8 mouse cellular contexts compared by ENCODE assay signal in genomic region chr11:75347188-75347585, GRCm38 (mm10). TPM values are rescaled to one million over a fixed set of nuclear protein-coding genes. Genes with fewer than 3 reads are reported as not detected.
DNase-seq lines count a peak whose midpoint lies in the region; ATAC-seq and TF ChIP-seq lines count a peak whose summit lies in the region.

No protein-coding gene starts in this region.

- no peaks in the 10 kb centered on the region for H3K27me3 ChIP-seq in kidney, embryonic 14.5 days (ENCODE audit: control insufficient read depth, insufficient read depth, low read length)
- no peaks in the 10 kb centered on the region for H3K27me3 ChIP-seq in midbrain, embryonic 16.5 days (ENCODE audit: control insufficient read depth, insufficient read depth, low read depth, low read length)

- H3K27ac ChIP-seq in kidney, embryonic 14.5 days (ENCODE audit: low read depth, low read length) = no peak overlapping the region; the same call in 1 of the 2 replicates
- no peak overlapping the region for H3K27ac ChIP-seq in bone marrow, adult 2 months (ENCODE audit: control insufficient read depth, insufficient read depth, low read depth, low read length, poor library complexity)
- H3K27ac ChIP-seq in midbrain, embryonic 16.5 days (ENCODE audit: low read length) = no peak overlapping the region

- no peak for ATAC-seq in kidney, embryonic 14.5 days (ENCODE audit: low FRiP score, low TSS enrichment)
- no peak for ATAC-seq in midbrain, embryonic 16.5 days
- ATAC-seq in frontal cortex, adult (ENCODE audit: low TSS enrichment) = no peak

- no peak for TF ChIP-seq CTCF in bone marrow, adult 2 months (IDR thresholded peaks at IDR 0.05; ENCODE audit: control insufficient read depth, insufficient read depth, low read length)

- H3K36me3 ChIP-seq in kidney, embryonic 14.5 days (ENCODE audit: control insufficient read depth, insufficient read depth, low read length) = no peaks in the 10 kb centered on the region
- H3K36me3 ChIP-seq in midbrain, embryonic 16.5 days (ENCODE audit: control insufficient read depth, insufficient read depth, low read length) = no peaks in the 10 kb centered on the region

- intact Hi-C loops in left cerebral cortex, postnatal 10 days (cut with DNase I) = no loop called here

- no peak for DNase-seq in kidney, postnatal 10 days
- peak; percentile 41 for DNase-seq in induced T-regulatory cell, adult 2 months (ENCODE audit: low read depth)
- no peak for DNase-seq in c-Kit-positive CD71-positive TER-119-positive erythroid progenitor cells, embryonic 14.5 days (ENCODE audit: low spot score)
- DNase-seq in left cerebral cortex, postnatal 10 days (ENCODE audit: extremely low spot score in 1 of 2, low spot score in 2 of 2) = no peak

- H3K9ac ChIP-seq in kidney, embryonic 14.5 days (ENCODE audit: low read depth, low read length) = peak overlapping the region; percentile 79
- no peak overlapping the region for H3K9ac ChIP-seq in midbrain, embryonic 16.5 days (ENCODE audit: low read depth, low read length)

- H3K9me3 ChIP-seq in kidney, embryonic 14.5 days (ENCODE audit: control insufficient read depth, low read length) = no peaks in the 10 kb centered on the region
- no peaks in the 10 kb centered on the region for H3K9me3 ChIP-seq in midbrain, embryonic 16.5 days (replicated peaks; ENCODE audit: control insufficient read depth, low read length, poor library complexity, severe bottlenecking)

- peak overlapping the region; percentile 86 for H3K4me3 ChIP-seq in kidney, embryonic 14.5 days (ENCODE audit: low read length)
- peak overlapping the region; percentile 82 for H3K4me3 ChIP-seq in bone marrow, adult 2 months (replicated peaks; ENCODE audit: control insufficient read depth, low read depth, low read length)
- peak overlapping the region; percentile 98 for H3K4me3 ChIP-seq in midbrain, embryonic 16.5 days (ENCODE audit: low read depth, low read length)

- TF ChIP-seq POLR2A in bone marrow, adult 2 months (IDR thresholded peaks at IDR 0.05; ENCODE audit: borderline replicate concordance, control insufficient read depth, low read depth, low read length) = no peak

- H3K4me1 ChIP-seq in kidney, embryonic 14.5 days (ENCODE audit: control insufficient read depth, insufficient read depth, low read length) = peaks cover 18% of the 10 kb centered on the region; the same call in 1 of the 2 replicates
- H3K4me1 ChIP-seq in bone marrow, adult 2 months (ENCODE audit: control insufficient read depth, insufficient read depth, low read length) = peaks cover 2% of the 10 kb centered on the region; the same call in 1 of the 2 replicates
- peaks cover 17% of the 10 kb centered on the region for H3K4me1 ChIP-seq in midbrain, embryonic 16.5 days (ENCODE audit: control insufficient read depth, insufficient read depth, low read length)

- H3K4me2 ChIP-seq in kidney, embryonic 14.5 days (replicated peaks; ENCODE audit: low read depth, low read length) = peak overlapping the region; percentile 74
- H3K4me2 ChIP-seq in midbrain, embryonic 16.5 days (ENCODE audit: low read length) = peak overlapping the region; percentile 92

- 40% methylated on average over 10 of the region's 10 CpGs for WGBS in kidney, embryonic 14.5 days
- 47% methylated on average over 10 of the region's 10 CpGs for WGBS in bone marrow, adult 2 months
- 45% methylated on average over 10 of the region's 10 CpGs for WGBS in midbrain, embryonic 16.5 days

RNA-seq across cellular contexts. Expression of gene Rpa1, which starts 0.9 kb away (rescaled TPM):
- 111 and 119 TPM in 2 replicates for polyA plus RNA-seq in kidney, embryonic 14.5 days (2014; fragmentation: Nextera tagmentation; extraction: Ambion mirVana)
- 40.3 and 44.6 TPM in 2 replicates for polyA plus RNA-seq in bone marrow, adult 2 months (2011; ENCODE audit: insufficient read depth, insufficient read length, low replicate concordance, missing spikeins)
- 50.6 and 50.7 TPM in 2 replicates for polyA plus RNA-seq in midbrain, embryonic 16.5 days (2015; fragmentation: Nextera tagmentation; extraction: Ambion mirVana)
- 10 to 100 TPM; 42.4 TPM for total RNA-seq in left cerebral cortex, postnatal 10 days (2021)

RNA-seq across cellular contexts. Expression of gene Smyd4, which starts 1.0 kb away (rescaled TPM):
- polyA plus RNA-seq in kidney, embryonic 14.5 days (2014; fragmentation: Nextera tagmentation; extraction: Ambion mirVana) = 10.4 and 17.8 TPM in 2 replicates
- 1.1 and 2.0 TPM in 2 replicates for polyA plus RNA-seq in bone marrow, adult 2 months (2011; ENCODE audit: insufficient read depth, insufficient read length, low replicate concordance, missing spikeins)
- polyA plus RNA-seq in midbrain, embryonic 16.5 days (2015; fragmentation: Nextera tagmentation; extraction: Ambion mirVana) = 17.3 TPM in 2 replicates
- total RNA-seq in left cerebral cortex, postnatal 10 days (2021) = 10 to 100 TPM; 11.6 to 13.7 TPM
